Mouse (Mus musculus) C2C12 (cell line): Measurements from ENCODE around the gene Ccdc160.

ENCODE experiments used
- CTCF ChIP-seq: IDR thresholded peaks from one replicate; pipeline ENCODE4 v1.5.1; 2011; ENCODE audit not compliant: control insufficient read depth, insufficient read depth, insufficient read length
- MAX ChIP-seq: IDR thresholded peaks from one replicate; pipeline ENCODE4 v1.6.1; 2011; ENCODE audit warnings: mild to moderate bottlenecking, control low read depth
- MYOD1 ChIP-seq: IDR thresholded peaks from one replicate; pipeline ENCODE4 v1.6.1; 2011; ENCODE audit warnings: low read depth; ENCODE audit not compliant: control insufficient read depth, insufficient read length
- MYOG ChIP-seq: IDR thresholded peaks from one replicate; pipeline ENCODE4 v1.6.1; 2011; ENCODE audit not compliant: control insufficient read depth, insufficient read length; ENCODE audit errors: extremely low read depth
- USF1 ChIP-seq: IDR thresholded peaks from one replicate; pipeline ENCODE4 v1.6.1; 2011; ENCODE audit warnings: low read depth, mild to moderate bottlenecking, control low read depth, moderate library complexity

DNA sequence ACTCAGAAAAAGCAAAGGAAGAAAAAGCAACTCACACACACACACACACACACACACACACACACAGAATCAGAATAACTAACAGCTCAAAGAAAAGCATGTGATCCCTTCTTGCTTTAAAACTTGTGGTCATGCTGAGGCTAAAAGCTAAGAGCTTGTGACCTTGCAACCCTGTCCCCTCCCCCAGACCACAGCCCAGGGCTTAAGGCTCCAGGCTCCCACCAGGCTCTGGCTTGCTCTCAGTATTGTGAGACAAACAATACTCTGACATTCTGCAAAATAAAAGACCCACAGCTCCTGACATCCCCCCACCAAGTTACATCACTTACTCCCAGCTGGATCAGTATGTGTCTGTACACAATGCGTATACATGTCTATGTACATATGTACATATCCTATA, 44.2 kb upstream of the Ccdc160 start:
- no peak for TF ChIP-seq MAX
- TF ChIP-seq CTCF, result no peak
- no peak for TF ChIP-seq USF1
- TF ChIP-seq MYOG, result no peak
- TF ChIP-seq MYOD1, result no peak
